Mouse (Mus musculus) erythroblast, embryonic 14.5 days (primary cell): ENCODE data around the gene Mnd1.

Source experiments
- GATA1 ChIP-seq: IDR thresholded peaks from 2 replicates; pipeline ENCODE4 v1.6.1; 2012; ENCODE audit warnings: low read length, inconsistent platforms, mixed read lengths
- TAL1 ChIP-seq: IDR thresholded peaks from 3 replicates; pipeline ENCODE4 v1.6.1; 2012; ENCODE audit warnings: low read length, inconsistent platforms, mixed read lengths

DNA sequence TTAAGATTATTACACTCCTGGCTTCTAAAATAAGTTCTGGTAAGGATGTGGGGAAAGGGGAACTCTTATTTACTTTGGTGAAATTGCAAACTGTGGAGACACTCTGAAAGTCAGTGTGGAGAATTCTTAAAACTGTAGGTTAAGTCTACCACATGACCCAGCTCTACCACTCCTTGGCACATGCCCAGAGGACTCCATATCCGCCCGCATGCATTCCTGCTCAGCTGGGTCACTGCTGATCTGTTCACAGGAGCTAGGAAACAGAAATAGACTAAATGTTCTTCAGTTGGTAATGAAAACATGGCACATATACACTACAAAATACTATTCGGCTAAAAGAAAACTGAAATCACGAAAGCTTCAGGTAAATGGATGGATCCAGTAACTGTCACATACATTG lies 78.1 kb downstream of the Mnd1 start:
- TF ChIP-seq GATA1 (no peak), TAL1 (no peak)
